Mouse (Mus musculus) layer of hippocampus, postnatal 25 days (tissue): ENCODE results near the gene H2-DMb2. TPM values are rescaled to one million over a fixed set of nuclear protein-coding genes. Genes with fewer than 3 reads are reported as not detected.
"Not testable (repeated sequence)": the region's sequence is repeated elsewhere in the genome, so short reads cannot be mapped to it uniquely, and the experiment has no call there.

ENCODE experiments used
- DNase-seq, 2 experiments: peaks; one replicate each; pipeline ENCODE4 v3.0.0; 2022; ENCODE audit warnings: mixed read lengths in 2 of 2, low spot score in 1 of 2; ENCODE audit errors: extremely low spot score in 1 of 2
- total RNA-seq, 2 experiments: library from RNA; stranded (reverse); gene quantifications; 2 replicates each; pipeline ENCODE4 v1.2.3; 2021

Gene H2-DMb2
- total RNA-seq, 2 experiments from 2014 or later: 0.69 to 0.94 TPM

- DNase-seq: no peak
Observed at GRCm38 (mm10) chr17:34133289-34133688, 9.8 kb upstream of the H2-DMb2 start.

GRCm38 (mm10) chr17:34134451-34134850, 8.7 kb upstream of the H2-DMb2 start:
- DNase-seq: no peak

GRCm38 (mm10) chr17:34135297-34136224, 7.5 kb upstream of the H2-DMb2 start:
- peak; percentile 98 to 99 for DNase-seq

- no peak for DNase-seq
Observed at GRCm38 (mm10) chr17:34137601-34138000, 5.5 kb upstream of the H2-DMb2 start.

GRCm38 (mm10) chr17:34138655-34139054, 4.5 kb upstream of the H2-DMb2 start:
- no peak for DNase-seq

- no peak for DNase-seq
Observed at GRCm38 (mm10) chr17:34139416-34139815, 3.7 kb upstream of the H2-DMb2 start.

GRCm38 (mm10) chr17:34140240-34140639, 2.9 kb upstream of the H2-DMb2 start:
- DNase-seq: no peak

GRCm38 (mm10) chr17:34141448-34141847, 1.7 kb upstream of the H2-DMb2 start:
- no peak for DNase-seq

GRCm38 (mm10) chr17:34142456-34143010, 574 bp upstream of the H2-DMb2 start:
- DNase-seq: no peak

- DNase-seq: no peak
Observed at GRCm38 (mm10) chr17:34143461-34143860, 354 bp downstream of the H2-DMb2 start.

- not testable (repeated sequence) for DNase-seq
Observed at GRCm38 (mm10) chr17:34144221-34144620, 1.1 kb downstream of the H2-DMb2 start.

GRCm38 (mm10) chr17:34144960-34145371, 1.9 kb downstream of the H2-DMb2 start:
- DNase-seq: no peak

- DNase-seq: no peak
Observed at GRCm38 (mm10) chr17:34152923-34153322, 9.8 kb downstream of the H2-DMb2 start, which contains the start of gene H2-DMb1. TSS of gene H2-DMb1 (plus strand) at chr17:34153072.

GRCm38 (mm10) chr17:34155534-34155933, 12.4 kb downstream of the H2-DMb2 start:
- DNase-seq: no peak

GRCm38 (mm10) chr17:34164202-34164895, 21.2 kb downstream of the H2-DMb2 start:
- DNase-seq: peak in 1 of 2 experiments; percentile 29

GRCm38 (mm10) chr17:34165033-34165730, 22.1 kb downstream of the H2-DMb2 start:
- DNase-seq: no peak

- DNase-seq: no peak
Observed at GRCm38 (mm10) chr17:34169279-34169678, 26.2 kb downstream of the H2-DMb2 start.

GRCm38 (mm10) chr17:34170487-34170876, 27.4 kb downstream of the H2-DMb2 start:
- no peak for DNase-seq

- peak; percentile 69 to 96 for DNase-seq
Observed at GRCm38 (mm10) chr17:34170877-34171498, 27.9 kb downstream of the H2-DMb2 start.

- no peak for DNase-seq
Observed at GRCm38 (mm10) chr17:34172528-34172927, 29.4 kb downstream of the H2-DMb2 start.
